Mouse (Mus musculus) layer of hippocampus, postnatal 10 days (tissue): ENCODE measurements around the gene Rai14. TPM values are rescaled to one million over a fixed set of nuclear protein-coding genes. Genes with fewer than 3 reads are reported as not detected.

Experiments used
- DNase-seq, 2 experiments: peaks; one replicate each; pipeline ENCODE4 v3.0.0; 2021; ENCODE audit warnings: low spot score in 2 of 2
- long read RNA-seq: library from polyadenylated mRNA; stranded (forward); transcript quantifications from one replicate; pipeline ENCODE4 v2.0.0, GENCODE M21; 2023
- total RNA-seq, 2 experiments: library from RNA; stranded (reverse); gene quantifications; 2 replicates each; pipeline ENCODE4 v1.2.3; 2021

Gene Rai14
- 10 to 100 TPM; 10.8 to 12.5 TPM for total RNA-seq
- long read RNA-seq, partial matches to known transcripts = 0 of 1 reads
- long read RNA-seq, other reads (novel, unspliced or antisense) = 1 of 1 reads

- peak; percentile 32 to 52 for DNase-seq
These were observed at the start of gene Rai14 for GRCm38 (mm10) chr15:10714409-10715138. Gene Rai14 (minus strand): TSS chr15:10714624.

GRCm38 (mm10) chr15:10761441-10761840, 47.0 kb upstream of the Rai14 start:
- DNase-seq = no peak

- no peak for DNase-seq
These were observed 45.6 kb upstream of the Rai14 start for GRCm38 (mm10) chr15:10760006-10760405.

GRCm38 (mm10) chr15:10759440-10759839, 45.0 kb upstream of the Rai14 start:
- no peak for DNase-seq

- no peak for DNase-seq
These were observed 44.4 kb upstream of the Rai14 start for GRCm38 (mm10) chr15:10758808-10759207.

- DNase-seq = no peak
These were observed 36.7 kb upstream of the Rai14 start for GRCm38 (mm10) chr15:10751141-10751540.

GRCm38 (mm10) chr15:10750339-10750738, 35.9 kb upstream of the Rai14 start:
- DNase-seq = no peak

- no peak for DNase-seq
These were observed 35.3 kb upstream of the Rai14 start for GRCm38 (mm10) chr15:10749678-10750077.

- DNase-seq = no peak
These were observed 33.2 kb upstream of the Rai14 start for GRCm38 (mm10) chr15:10747638-10748037.

- peak in 1 of 2 experiments; percentile 12 for DNase-seq
These were observed 32.8 kb upstream of the Rai14 start for GRCm38 (mm10) chr15:10747226-10747625.

- DNase-seq = no peak
These were observed 32.1 kb upstream of the Rai14 start for GRCm38 (mm10) chr15:10746303-10747051.

GRCm38 (mm10) chr15:10742441-10742840, 28.0 kb upstream of the Rai14 start:
- no peak for DNase-seq

GRCm38 (mm10) chr15:10739279-10739678, 24.9 kb upstream of the Rai14 start:
- DNase-seq = no peak

- no peak for DNase-seq
These were observed 24.1 kb upstream of the Rai14 start for GRCm38 (mm10) chr15:10738354-10739142.

GRCm38 (mm10) chr15:10735948-10736347, 21.5 kb upstream of the Rai14 start:
- DNase-seq = no peak

- no peak for DNase-seq
These were observed 20.8 kb upstream of the Rai14 start for GRCm38 (mm10) chr15:10735216-10735615.

- DNase-seq = no peak
These were observed 17.0 kb upstream of the Rai14 start for GRCm38 (mm10) chr15:10731398-10731797.

GRCm38 (mm10) chr15:10726272-10726671, 11.8 kb upstream of the Rai14 start:
- no peak for DNase-seq

- DNase-seq = no peak
These were observed 10.4 kb upstream of the Rai14 start for GRCm38 (mm10) chr15:10724857-10725256.

GRCm38 (mm10) chr15:10723507-10723906, 9.1 kb upstream of the Rai14 start:
- DNase-seq = no peak

GRCm38 (mm10) chr15:10722629-10723339, 8.4 kb upstream of the Rai14 start:
- DNase-seq = no peak
